Mouse (Mus musculus) thymus, adult 18-20 months (tissue): ENCODE data around the gene Tmem167b.
"Not testable (repeated sequence)": the region's sequence is repeated elsewhere in the genome, so short reads cannot be mapped to it uniquely, and the experiment has no call there.

Experiments used
- DNase-seq, 2 experiments: peaks; one replicate each; pipeline ENCODE4 v3.0.0; 2022; ENCODE audit warnings: mixed read lengths in 2 of 2

Tmem167b gene

DNA sequence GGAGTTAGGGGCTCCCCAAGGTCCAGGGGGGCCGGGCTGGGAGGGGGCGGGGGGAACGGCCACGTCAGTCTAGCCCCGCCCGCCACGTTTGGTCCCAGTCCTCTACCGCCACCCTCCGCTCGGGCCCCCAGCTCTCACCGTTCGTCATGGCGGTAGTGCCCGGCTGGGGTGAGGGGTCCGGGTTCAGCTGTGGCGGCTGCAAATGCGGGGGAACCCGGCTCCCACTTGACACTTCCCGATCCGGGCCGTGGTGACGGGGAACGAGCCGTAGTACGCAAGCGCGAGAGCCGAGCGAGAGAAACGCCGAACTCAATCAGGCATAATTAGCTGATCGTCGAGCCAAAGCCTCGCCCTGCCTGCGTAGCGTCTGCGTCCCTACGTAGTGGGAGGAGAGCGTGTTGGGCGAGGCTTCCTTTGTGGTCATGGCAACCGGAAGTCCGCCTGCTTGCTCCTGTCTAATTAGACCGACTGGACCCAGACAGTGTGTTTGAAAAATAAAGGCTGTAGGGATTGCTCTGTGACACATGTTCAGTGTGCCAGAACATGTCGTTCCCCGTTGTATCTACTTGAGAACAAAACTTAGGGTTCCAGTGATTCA is at the start of gene Tmem167b:
Tmem167b (minus strand) TSS at position 334 of the 598 bp plus-strand sequence.
- peak; percentile 94 to 96 for DNase-seq

GRCm38 (mm10) chr3:108608906-108609305 is 46.6 kb upstream of the Tmem167b start:
- no peak for DNase-seq

- DNase-seq = no peak
Measured at GRCm38 (mm10) chr3:108591530-108592522, 29.6 kb upstream of the Tmem167b start.

- peak; percentile 94 to 95 for DNase-seq
Measured at GRCm38 (mm10) chr3:108590786-108591529, 28.7 kb upstream of the Tmem167b start, which contains the start of gene Wdr47. Gene Wdr47 (plus strand): TSS chr3:108591279.

DNA sequence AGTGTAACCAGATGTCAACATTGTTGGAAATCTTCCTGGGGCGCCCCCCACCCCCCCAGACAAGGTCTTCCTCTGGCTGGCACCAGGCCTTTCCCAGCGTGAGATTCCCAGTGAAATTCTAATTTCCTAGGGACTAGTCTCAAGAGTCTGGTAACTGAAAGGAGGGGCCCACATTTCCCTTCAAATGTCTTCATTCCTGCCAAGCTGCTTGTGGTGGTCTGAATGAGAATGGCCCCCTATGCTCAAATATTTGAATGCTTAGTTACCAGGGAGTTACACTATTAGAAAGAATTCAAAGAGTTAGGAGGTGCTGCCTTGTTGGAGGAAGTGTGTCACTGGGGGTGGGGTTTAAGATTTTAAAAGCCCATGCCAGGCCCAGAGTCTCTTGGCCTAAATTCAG is 26.2 kb upstream of the Tmem167b start:
- no peak for DNase-seq

DNA sequence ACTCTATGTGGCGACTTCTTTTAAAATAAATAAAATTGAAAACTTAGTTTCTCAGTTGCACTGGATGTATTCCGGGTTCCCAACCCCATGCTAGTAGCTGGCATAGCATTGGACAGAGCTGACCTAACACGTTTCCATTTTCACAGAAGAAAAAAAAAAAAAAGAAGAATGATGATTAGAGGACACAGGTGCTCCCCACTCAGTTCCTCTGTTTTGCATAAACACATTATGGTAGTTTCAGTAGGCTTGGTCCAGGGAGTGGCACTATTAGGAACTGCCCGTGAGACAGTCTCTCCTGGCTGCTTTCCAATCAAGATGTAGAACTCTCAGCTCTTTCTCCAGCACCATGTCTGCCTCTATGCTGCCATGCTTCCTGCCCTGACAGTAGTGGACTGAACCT is 22.3 kb upstream of the Tmem167b start:
- no peak for DNase-seq

- no peak for DNase-seq
Measured at GRCm38 (mm10) chr3:108574018-108574417, 11.8 kb upstream of the Tmem167b start.

GRCm38 (mm10) chr3:108572309-108573010 is 10.2 kb upstream of the Tmem167b start:
- no peak for DNase-seq

GRCm38 (mm10) chr3:108571443-108572294 is 9.4 kb upstream of the Tmem167b start, which contains the start of gene Taf13:
Gene Taf13 (plus strand): TSS chr3:108571698.
- DNase-seq = peak; percentile 94 to 95

DNA sequence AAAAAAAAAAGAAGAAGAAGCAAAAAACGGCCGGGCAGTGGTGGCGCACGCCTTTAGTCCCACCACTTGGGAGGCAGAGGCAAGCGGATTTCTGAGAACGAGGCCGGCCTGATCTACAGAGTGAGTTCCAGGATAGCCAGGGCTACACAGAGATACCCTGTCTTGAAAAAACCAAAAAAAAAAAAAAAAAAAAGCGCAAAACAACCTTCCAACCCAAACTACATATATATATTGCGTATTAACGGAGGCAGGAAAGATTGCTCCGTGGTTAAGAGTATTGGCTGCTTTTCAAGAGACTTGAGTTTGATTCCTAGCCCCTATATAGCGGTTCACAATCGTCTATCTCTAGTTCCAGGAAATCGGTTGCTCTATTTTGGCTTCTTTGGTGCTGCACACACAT is 8.5 kb upstream of the Tmem167b start:
- no peak for DNase-seq

GRCm38 (mm10) chr3:108569636-108570035 is 7.4 kb upstream of the Tmem167b start:
- not testable (repeated sequence) for DNase-seq

DNA sequence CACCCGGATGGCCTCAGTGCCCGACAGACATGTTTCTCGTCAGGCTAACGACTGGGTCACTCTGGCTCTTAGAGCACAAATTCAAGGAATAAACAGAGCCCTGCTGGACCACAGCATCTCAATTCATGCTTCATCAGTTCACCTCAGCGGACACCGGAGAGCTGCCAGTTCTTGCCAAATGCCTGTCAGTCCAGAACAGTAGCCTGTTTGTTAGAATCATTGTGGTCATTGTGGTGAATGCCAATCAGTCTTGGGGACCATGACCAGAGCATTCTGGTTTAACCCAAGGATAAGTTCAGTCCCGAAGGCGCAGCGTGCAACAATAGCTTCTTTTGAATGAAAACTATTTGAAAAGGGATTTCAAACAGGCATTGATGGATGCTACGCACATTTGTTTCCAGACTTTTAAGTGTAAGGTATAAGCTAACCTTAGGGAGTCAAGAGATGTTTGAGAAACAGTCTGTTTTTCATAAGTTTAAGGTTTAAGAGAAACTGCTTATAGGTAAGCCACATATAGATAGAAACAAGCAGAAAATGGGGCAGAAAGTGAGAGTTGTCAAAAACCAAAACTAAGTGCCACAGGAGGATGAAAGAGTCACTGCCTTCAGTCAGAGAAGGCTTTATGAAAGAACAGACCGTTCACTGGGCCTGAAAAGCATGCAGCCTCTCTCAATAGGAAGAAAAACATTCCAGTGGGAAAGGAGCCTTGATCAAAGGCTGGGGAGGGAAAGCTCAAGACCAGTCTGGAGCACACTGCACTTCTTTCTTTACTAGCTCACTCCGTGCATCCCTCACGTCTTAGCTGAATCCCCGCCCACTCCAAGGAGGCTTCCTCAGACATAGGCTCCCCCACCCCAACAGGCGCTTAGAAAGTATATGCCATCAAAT is 6.0 kb upstream of the Tmem167b start:
- no peak for DNase-seq

- peak; percentile 47 to 69 for DNase-seq
Measured at GRCm38 (mm10) chr3:108563309-108563708, 1.0 kb upstream of the Tmem167b start.

DNA sequence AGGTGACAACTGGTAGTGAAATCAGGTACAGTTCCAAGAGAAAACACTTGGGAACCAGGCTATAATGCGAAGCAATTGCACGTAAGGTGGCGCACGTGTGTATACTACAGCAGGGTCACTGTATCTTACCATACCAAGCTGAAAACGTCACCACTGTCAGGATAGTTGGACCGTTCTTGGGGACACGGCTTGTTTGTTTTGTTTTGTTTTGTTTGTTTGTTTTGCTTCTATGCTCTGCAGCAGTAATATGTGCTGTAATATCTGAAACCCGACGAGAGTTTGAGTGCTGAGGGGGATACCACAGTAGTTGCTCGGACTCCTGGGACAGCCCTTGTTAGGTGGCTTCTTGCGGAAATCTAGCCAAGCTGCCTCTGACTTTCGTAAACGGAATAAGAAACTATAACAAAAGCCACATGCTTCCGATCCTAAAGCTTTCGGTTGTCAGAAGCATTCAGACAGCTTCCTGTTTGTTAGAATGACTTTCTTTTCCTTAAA is 558 bp upstream of the Tmem167b start:
- peak in 1 of 2 experiments; percentile 20 for DNase-seq

GRCm38 (mm10) chr3:108557888-108558287 is 4.4 kb downstream of the Tmem167b start:
- DNase-seq = no peak

GRCm38 (mm10) chr3:108554587-108555312 is 7.5 kb downstream of the Tmem167b start:
- DNase-seq = peak; percentile 88 to 93

DNA sequence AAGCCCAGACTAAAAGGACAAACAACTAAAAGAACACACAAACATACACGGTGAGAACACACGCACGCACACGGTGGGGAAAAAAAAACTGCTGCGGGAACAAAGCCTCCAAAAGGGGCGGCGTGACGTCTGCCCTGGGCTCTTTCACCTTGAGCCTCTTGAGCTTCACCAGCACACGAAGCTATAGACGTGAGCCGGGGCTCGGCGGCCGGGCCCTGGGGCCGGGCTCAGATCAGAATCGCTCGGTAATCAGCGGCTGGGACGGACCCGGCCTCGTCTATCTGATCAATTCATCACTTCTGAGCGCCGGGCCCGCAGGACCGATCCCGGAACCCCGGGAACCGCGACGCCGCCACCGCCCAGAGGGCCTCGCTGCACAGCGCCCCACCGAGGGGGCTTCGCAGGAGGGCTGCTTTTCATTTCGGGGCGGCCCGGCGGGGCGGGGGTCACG is 8.1 kb downstream of the Tmem167b start:
- DNase-seq = no peak

GRCm38 (mm10) chr3:108542299-108542698 is 20.0 kb downstream of the Tmem167b start:
- DNase-seq = no peak

DNA sequence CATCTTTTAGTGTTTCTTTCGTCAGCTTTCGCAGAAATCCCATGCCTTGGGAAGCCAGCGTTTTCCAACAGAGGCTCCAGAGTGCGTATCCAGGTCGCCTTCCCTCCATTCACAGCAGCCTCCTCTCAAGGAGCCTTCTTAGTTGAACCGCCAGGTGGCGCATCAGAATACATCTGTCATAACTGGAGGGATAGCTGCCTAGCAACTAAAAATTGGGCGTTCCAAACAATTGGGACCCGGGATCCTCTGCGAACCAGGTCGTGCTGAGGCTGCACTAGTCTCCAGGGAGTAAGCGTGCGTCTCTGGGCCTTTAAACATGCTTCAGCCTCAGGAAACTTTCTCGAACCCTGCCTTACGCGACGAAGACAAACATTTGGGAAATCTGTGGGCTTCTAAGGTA is 25.0 kb downstream of the Tmem167b start:
- peak; percentile 37 to 52 for DNase-seq
